Mouse (Mus musculus) fibroblast of lung, adult 2 months (primary cell): Measurements from ENCODE around the gene Nav1.

Experiments
- DNase-seq: peaks from one replicate; pipeline ENCODE4 v3.0.0-alpha.2; 2011; ENCODE audit warnings: low read depth

The Nav1 gene

DNA sequence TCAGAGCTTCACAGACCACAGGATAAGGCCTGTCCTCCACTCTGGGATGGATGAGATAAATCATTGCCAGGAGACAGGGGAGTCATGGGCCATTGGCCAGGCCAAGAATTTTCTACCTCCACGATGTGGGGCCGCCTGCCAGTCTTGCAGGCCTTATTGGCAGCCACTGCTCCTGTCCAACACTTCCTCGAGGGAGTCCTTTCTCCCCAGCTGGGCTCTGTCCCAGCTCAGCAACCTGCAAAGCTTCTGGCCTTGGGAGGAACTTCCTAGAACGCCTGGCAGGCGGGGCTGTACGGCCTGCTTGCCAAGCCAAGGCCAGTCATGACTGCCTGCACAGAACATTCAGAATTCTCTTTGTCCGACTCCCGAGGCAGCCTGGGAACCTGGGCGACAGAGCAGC is 58.3 kb downstream of the Nav1 start:
- DNase-seq = peak; percentile 71

DNA sequence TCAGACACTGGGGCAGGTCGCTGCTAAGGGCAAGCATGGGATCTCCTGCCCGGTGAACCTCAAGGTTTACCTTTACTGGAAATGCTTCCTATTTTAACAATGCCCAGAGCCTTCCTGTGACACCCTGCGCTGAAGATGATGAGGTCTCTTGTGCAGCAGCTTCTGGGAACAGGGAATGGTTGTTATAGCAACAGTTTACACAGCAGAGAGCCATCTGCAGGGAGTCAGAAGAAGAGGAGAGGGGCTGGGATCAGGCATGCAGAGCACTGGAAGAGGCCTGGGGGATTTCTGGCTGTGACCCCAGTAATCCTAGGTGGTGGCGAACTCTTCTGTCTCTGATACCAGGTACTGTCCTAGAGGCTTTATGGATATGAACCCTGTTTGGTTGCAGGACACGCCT is 61.0 kb downstream of the Nav1 start:
- no peak for DNase-seq

DNA sequence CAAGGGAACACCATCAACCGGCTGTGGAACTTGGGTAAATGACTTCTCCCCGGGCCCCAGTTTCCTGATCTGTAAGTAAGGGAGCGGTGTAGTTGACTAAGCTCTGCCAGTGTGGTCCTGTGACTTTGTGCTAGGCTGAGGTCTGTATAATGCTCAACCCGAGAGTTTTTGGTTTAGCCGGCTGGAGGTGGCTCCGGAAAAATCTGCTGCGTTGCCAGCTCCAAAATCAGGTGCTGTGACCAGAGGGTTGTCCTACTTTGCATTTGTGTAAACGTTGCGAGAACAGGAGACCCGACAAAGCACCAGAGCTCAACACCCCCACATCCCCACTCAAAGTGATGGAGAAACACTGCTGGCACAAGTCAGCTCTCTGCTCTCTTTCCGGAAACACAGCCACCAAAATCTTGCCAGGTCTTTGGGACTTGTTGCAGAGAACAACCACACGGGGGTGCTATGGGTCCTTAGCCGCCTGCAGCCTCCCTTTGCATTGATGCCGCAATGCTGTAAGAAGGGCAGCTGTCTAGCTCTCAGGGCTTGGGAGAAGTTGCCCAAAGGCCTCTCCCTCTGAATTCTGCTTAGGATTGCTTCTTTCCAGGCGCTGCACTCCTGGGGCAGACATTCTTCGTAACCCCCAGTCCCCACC is 62.5 kb downstream of the Nav1 start:
- peak; percentile 91 for DNase-seq

DNA sequence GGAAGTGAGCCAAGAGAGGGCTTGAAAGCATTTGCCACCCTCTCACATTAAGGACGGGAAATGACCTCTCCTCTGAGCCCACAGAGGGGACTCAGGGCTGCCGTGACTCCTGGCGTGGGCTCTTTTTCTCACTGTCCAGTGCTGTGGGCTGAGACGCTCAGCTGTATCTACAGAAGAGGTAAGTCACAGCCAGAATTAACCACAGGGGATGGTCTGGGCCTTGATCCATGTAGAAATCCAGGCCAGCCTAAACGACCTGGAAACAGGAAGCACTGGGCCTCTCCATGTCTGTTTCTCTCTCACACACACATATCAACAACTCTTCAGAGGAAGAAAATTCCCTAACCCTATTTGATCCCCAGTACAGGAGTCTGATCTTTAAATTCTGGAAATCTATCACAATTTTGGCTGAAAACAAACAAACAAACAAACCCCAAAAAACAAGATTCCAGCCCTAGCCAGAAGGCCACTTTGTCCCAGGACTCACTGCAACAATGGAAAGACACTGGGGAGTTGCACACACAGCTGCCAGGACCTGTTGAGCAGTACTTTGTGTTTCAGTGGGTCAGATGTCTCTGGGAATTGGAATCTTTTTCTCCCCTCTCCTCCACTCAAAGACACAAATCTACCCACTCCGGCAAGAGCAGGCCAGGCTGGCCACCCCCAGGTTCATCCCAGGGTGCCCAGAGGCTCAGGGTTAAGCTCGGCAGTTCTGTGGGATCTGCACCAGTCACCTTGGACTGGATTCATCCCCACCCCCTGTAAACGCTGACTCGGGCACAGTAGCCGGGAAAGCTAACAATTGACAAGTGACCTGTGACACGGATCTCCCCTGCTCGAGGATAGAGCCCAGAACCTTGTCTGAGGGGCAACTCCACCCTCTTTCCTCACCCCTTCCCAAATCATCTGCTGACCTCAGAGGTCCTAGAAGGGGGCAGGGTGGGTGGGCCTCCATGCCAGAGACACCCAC is 64.0 kb downstream of the Nav1 start:
- DNase-seq = no peak

DNA sequence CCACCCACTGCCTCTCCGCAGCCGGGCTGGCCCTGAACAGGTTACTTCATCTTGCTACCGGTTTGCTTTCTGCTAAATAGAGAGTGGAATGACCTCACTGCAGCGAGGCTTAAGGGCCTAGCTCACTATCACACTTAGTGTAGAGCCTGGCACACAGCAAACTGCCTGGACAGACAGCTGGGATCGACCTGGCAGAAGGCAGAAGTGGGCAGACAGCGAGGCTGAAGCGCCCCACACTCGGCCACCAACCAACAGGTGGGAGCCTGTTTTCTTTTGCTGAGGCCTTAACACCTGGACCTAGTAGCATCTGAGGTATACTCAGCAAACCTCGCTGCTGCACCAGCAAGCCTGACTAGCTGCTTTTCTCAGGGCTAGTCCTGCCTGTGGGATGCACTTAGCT is 65.0 kb downstream of the Nav1 start:
- DNase-seq = no peak

DNA sequence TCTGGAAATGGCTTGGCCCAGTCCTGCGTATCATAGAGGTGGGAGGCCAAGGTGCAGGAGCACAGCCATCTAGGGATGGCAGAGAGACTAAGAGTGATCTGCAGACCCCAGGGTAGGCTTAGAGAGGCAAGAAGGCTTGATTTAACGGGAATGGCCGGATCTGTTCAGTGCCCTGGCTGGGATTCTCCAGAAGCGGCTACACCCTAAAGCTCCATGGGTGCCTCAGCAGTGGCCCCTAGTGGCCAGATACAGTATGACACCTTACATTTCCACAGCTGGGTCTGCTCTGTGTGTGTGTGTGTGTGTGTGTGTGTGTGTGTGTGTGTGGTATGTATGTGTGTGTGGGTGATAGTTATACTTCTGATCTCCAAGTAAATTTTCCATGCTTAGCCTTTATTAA is 66.8 kb downstream of the Nav1 start:
- DNase-seq = peak; percentile 72

DNA sequence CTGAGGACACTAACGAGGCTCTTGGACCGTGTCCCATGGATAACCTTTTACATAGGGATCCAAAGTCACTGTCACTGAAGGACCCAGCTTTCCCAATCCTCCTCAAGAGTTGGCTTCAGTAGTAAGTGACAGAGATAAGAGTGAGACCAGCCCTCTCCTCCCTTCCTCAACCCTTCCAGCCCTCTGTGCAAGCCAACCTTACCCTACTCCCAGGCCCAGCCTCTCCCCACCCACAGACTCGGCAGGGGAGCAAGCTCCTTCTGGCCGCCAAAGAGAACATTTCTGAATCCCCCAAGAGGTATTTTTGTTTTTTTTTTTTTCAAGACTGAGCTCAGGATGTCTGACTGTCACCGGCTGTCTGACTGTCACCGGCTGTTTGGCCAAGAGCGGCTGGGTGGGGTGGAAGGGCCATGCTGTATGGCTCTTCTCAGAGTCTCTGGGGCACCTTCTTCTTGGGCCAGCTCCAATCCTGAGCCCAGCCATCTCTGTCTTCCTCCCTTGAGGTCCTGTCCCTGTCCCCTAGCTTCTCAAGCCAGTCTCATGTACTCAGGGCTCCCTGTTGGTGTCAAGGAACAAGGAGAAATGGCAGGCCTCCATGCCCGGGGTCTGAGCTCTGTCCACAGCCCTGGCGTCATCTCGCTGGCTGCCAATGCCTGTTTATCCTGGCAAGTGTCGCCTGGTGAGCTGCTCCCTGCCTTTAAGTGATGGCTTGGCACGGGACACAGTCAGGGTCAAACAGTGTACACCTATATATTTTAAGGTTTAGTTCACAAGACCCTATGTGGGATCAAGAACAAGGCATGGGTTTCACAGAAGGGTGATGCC is 68.4 kb downstream of the Nav1 start:
- DNase-seq = no peak

DNA sequence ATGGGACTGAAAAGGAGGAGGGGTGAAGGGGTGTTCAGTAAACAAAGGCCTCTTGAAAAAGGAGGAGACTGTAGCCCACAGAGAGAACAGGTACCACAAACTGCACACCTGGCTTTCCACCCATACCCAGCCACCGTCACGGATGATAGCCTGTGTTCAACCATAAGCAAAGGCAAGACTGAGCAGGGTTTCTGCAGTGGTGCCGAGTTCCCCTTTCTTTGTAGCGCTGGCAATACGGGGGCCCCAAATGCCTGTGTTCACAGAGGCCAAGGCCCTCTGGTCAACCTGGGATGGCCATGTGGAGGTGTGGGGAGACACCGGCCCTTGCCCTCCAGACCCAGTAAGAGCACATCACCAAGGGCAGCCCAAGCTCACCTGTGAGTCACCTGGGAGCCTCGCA is 70.3 kb downstream of the Nav1 start:
- DNase-seq = no peak

DNA sequence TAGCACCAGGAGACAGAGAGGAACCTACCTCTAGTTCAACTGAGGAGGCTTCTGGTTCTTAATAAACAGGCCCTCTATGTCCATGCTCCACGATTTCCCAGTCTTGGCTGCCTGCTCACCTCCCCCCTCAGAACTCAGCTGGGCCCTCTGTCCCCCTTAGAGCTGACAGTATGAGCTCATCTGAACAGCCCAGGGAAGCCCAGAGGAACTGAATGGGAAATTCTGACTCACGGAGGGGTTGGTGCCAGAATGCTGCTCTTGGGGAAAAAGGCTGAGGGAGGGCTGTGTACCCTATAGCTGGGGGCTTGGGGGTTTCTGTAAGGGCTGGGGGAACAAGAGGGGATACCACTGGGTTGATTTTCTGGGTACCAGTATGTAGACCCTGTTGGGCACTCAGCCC is 70.8 kb downstream of the Nav1 start:
- no peak for DNase-seq

DNA sequence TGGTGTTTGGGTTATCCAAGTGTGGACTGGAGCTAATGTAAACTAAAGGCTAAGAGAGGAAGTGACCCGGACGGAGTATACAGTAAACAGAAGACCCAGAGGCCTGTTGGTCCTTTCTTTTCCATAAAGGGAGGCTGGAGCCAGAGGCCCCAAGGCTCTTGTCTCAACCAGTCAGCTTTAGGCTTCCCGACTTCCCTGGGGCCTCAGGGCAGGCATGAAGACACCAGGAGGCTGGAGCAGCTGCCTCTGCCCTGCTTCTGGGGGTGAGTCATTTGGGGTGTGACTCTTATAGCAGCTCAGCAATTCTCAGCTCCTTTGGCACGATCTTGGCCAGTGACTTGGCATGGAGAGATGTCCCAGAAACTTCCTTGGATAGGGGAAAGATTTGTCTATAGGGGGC is 71.8 kb downstream of the Nav1 start:
- DNase-seq = peak; percentile 81

DNA sequence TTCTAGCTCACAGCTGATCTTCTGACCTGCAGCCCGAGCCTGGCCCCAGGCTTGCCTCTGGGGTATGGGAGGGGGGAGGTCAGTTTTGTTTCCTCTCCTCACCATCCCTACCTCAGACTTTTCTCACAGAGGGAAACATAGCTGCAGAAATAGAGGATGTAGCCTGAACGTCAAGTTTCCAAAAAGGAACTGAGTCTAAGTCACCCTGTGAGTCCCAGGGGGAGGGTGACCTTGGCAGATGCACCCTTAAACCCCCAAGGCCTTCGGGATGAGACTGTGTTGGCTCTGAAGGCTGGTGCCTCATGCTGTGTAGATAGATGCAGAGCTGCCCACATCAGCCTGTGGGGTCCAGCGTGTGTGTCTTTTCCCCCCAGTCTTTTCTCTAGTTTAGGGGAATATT is 72.3 kb downstream of the Nav1 start:
- DNase-seq = no peak

DNA sequence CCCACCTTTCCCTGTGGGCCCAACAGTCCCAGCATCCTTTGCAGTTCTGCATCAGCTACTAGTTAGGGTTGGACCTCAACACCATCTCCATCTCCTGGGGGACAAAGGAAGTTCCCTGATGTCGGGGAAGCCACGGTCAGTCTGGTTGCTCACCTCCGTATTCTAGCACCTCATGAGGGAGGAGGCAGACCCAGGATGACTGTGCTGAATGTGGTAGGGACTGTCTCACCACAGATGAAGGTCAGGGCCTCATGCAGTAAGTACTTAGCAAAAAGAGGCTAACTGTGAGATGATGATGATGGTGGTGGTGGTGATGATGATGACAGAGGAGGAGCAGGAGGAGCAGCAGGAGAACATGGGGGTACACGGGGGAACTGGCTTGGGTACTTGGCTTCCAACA is 73.0 kb downstream of the Nav1 start:
- DNase-seq = no peak

DNA sequence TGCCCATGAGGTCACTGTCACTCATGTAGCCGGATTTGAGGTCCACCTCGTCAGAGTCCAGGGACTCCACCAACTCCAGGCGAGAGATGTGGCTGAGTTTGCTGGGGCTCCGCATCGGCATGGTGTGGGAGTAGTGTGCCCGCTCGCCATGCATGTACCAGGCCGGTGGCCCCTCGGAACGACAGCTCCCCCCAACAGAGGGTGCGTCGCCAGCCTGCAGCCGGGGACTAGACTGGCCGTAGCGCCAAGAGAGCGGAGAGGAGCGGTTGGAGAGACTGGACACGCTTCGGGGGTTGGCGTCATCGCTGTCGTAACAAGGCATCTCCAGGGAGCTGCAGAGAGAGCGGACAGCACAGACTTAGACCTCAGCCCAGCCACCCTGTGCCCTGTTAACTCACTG is 74.7 kb downstream of the Nav1 start:
- no peak for DNase-seq

DNA sequence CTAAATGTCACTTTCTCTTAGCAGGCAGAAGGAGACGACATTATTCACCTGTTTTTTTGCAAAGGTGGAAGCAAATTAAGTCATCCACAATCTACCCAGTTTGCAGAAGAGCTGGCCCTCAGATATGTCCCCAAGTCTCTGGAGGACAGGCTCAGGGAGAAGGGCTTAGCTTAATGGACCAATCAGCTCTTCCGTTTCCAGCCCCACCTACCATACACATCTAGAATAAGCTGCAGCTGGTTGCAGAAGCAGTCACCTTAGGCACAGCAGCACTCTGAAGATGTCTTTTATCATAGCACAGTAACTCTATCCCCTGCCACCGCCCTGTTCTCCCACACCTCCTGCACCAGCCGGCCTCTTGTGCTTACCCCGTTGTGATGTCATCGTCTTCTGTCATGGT is 75.1 kb downstream of the Nav1 start:
- no peak for DNase-seq

DNA sequence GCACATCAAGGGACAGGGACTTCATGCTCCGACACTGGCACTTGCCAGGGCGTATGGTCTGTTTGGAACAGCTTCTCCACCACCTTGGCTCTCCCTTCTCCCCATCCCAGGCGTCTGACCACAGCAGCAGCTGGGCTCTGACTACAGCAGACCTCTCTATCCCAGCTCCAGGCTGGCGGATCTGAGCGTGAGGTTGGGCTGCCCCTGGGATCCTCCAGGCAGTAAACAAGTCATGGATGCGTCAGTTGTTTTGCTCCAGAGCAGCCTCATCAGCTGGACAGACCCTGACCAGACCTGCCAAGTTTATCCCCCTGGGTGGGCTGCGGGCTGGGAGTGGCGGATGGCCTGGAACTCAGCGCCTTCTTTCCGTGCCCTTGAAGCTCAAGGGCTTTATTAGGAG is 76.0 kb downstream of the Nav1 start:
- DNase-seq = no peak

DNA sequence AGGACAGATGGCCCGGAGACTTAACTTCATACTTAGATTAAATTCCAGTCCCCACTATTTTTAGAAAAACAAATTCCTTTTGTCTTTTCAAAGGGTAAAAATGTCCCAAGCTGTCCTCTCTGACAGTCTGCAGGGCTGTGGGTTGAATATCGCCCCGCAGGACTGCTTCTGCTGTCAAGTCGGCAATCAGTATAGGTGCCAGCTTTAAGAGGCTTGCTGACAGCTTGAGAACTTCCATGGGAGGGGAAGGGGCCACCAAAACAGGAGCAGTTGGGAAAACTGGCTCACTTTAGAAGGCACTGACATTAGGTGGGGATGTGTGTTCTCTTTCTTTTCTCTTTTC is 82.6 kb downstream of the Nav1 start:
- no peak for DNase-seq

DNA sequence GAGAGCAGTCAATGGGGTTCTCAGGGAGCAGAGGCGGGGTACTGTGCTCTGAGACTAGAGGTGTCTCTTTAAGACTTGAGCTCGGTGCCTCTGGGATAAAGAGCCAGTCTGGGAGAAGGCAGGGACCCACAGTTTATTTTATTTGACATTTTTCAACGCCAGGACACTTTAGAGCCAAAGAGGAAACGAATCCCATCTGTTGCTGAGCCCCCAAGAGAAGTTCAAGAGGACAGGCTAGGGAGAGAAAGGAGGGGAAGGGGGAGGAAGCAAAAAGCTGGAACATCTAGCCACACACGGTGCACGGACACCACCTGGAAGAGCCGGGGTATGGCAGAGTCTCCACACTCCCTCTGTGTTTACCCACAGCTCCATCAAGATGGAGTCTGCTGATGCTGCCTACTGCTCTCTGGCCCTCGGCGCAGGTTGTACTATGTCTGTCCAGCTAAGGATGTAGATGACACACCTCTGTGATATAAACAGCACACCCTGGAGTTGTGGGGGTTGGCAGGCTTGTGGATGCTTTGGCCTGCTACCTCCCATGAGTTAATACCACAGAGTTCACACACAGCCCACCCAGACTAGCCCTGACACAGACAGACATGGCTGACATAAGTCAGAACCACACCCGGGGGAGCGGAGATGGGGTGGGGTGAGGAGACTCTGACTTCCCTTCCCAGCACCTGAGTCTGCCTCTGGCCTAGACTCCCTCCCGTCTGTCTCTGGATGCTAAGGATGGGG is 83.1 kb downstream of the Nav1 start:
- DNase-seq = no peak

DNA sequence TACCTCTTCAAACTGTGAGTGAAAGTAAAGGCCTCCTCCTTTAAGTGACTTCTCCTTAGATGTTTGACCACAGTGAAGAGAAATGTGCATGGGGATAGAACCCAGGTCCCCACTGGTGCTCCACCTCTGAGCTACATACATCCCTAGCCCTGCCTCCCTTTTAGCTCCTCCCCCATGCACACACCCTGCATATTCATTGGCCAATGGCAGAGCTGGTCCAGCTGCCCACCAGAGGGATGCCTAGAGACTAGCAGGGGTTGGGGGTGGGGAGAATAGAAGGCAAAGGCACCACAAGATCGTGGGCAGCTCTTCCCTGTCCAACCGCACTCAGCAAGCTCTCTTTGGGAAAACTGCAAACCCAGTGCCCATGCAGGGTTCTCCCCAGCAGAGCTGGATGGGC is 83.8 kb downstream of the Nav1 start:
- DNase-seq = no peak

DNA sequence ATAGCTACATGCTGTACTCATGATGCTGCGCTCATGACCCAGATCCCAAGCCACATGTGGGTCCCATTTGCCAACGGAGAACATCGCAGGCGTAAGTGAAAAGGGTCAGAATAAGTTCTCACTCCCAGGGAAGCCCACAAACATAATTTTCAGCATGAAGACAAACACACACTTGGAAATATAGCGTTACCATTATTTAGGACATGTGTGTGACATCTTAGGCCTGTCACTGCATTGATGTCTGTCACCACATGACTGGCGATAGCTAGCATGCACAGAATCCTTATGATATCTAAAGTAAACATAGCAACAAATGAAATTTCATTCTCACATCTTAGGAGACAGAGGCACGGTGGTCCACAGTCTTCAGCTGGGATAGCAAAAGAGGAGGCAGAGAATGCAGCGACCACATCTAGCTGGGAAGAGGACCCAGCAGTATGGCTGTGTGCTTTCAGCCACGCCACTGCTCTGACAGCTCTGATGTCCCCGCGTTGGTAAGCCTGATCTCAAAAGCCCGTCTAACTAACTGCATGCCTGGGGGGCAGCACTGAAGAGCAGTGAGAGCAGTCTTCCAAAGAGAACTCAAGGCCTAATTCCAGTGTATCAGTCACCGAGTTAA is 86.4 kb downstream of the Nav1 start:
- DNase-seq = no peak

DNA sequence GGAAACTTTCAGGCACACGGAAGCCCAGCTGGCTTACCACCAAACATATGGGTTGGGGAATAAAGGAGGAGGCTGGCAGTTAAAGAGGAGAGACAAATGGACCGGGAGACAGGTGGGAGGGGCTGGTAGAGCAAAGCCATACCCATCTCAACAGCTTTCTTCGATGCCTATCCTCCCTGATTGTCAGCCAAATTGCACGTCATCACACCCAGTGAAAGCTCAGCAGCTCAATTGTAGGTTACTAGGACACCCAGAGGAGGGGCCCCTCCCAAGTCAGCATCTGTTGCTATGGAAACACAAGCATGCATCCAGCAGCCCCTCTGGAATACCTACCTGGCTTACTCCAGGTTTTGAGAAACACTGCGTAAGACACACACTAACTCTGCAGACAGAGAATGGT is 88.4 kb downstream of the Nav1 start:
- no peak for DNase-seq

DNA sequence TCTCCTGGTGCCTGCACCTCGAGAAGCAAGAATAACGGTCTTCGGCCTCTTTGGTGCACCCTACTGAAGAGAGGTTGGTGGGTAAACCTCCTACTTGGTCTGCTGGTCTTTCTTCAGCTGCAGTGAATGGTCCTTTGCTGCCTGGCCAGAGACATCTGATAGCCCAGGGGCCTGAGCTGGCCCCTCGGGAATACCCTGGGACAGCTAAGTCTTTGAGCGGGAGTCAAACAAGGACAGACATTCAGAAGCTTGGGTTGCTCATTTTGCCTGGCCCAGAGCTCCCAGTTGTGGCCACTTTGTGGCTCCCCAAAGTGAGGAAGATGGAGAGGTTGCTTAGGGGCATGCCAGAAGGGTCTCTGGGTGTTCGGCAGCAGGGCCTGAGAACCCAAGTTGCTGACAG is 89.6 kb downstream of the Nav1 start:
- DNase-seq = no peak
